In the genomic region with DNA sequence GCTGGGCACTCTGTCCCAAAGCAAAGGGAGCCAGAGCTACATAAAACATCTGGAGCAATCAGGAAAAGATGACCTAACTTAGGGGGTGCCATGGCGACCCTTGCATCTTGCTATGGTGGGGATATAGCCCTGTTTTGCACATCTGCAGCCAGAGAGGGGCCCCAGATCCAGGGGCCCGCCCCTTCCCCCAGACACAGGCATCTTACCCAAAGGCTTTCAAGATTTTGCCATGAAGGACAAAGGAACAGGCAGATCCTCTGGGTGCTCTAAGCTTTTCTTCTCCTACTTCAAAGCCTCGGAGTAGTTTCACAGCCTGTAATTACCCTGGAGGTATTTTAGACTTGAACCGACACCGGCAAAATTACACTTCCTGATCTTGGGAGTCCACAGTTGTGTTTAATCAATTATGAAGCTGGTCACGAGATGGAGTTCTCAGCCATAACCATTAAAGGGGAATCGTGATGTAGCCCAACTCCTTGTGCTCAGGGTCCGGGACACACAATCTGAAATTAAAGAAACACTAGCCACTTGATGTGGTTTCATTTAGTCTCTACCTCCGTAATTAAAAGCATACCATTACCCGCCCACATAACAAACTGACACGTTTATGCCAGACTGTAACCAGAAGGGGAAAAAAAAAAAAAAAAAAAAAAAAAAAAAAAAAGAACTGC, we compare ENCODE assay signal across 16 mouse cellular contexts.
DNase-seq lines count a peak whose midpoint lies in the region; ATAC-seq lines count a peak whose summit lies in the region.
"Had no signal": no experiment of that assay in that cellular context is flagged by ENCODE, and none has a peak within 500 bp of the region (broad histone marks: within the 10 kb centered on the region; RNA-seq: fewer than 3 reads in every experiment).

No protein-coding gene starts in this region.

- 0 out of 2 replicates have a peak, but pooled peaks have one; percentile 22 for ATAC-seq in embryonic facial prominence, embryonic 12.5 days (ENCODE audit: insufficient number of reproducible peaks, insufficient read depth, low FRiP score, low TSS enrichment)
- ATAC-seq in limb, embryonic 13.5 days (ENCODE audit: low FRiP score, low read depth), result peak; percentile 40; the same call in 1 of the 2 replicates
- ATAC-seq: CD4-positive, CD25-positive, alpha-beta regulatory T cell, adult 4 months had no signal

- H3K27me3 ChIP-seq in embryonic facial prominence, embryonic 12.5 days, result no peaks in the 10 kb centered on the region
- no peaks in the 10 kb centered on the region for H3K27me3 ChIP-seq in limb, embryonic 13.5 days
- H3K27me3 ChIP-seq: hindbrain, embryonic 15.5 days; liver, embryonic 15.5 days; megakaryocyte, embryonic 14.5 days; neural tube, embryonic 12.5 days had no signal

- peak; percentile 6 to 49 for DNase-seq in heart, adult 9 months (ENCODE audit: low spot score in 2 of 2)
- no peak for DNase-seq in heart, postnatal 14 days
- DNase-seq in thymus, postnatal 4 days, result no peak
- DNase-seq in adrenal gland, adult 2 months, result no peak
- DNase-seq: adrenal gland, postnatal 10 days; lung, postnatal 10 days; thymus, adult 2 months had no signal

- no peak overlapping the region for H3K9ac ChIP-seq in embryonic facial prominence, embryonic 12.5 days
- H3K9ac ChIP-seq in limb, embryonic 13.5 days, result no peak overlapping the region
- H3K9ac ChIP-seq: hindbrain, embryonic 15.5 days; liver, embryonic 15.5 days; neural tube, embryonic 12.5 days had no signal

- H3K4me3 ChIP-seq in brown adipose tissue, adult 24 weeks (ENCODE audit: insufficient read depth, low read depth, low read length), result no peak overlapping the region
- no peak overlapping the region for H3K4me3 ChIP-seq in embryonic facial prominence, embryonic 12.5 days
- H3K4me3 ChIP-seq in limb, embryonic 13.5 days, result 0 out of 2 replicates have a peak overlapping the region, but pooled peaks have one; percentile 7
- H3K4me3 ChIP-seq: erythroblast, embryonic 14.5 days; hindbrain, embryonic 15.5 days; liver, embryonic 15.5 days; megakaryocyte, embryonic 14.5 days; neural tube, embryonic 12.5 days had no signal

- intact Hi-C loops in heart, postnatal 14 days (cut with DNase I), result no loop called here

- H3K4me1 ChIP-seq in brown adipose tissue, adult 24 weeks (ENCODE audit: control insufficient read depth, insufficient read depth, insufficient read length, low read length), result no peaks in the 10 kb centered on the region
- peaks cover 11% of the 10 kb centered on the region; the same call in 1 of the 2 replicates for H3K4me1 ChIP-seq in embryonic facial prominence, embryonic 12.5 days
- H3K4me1 ChIP-seq in limb, embryonic 13.5 days, result peaks cover 12% of the 10 kb centered on the region
- H3K4me1 ChIP-seq: hindbrain, embryonic 15.5 days; liver, embryonic 15.5 days; megakaryocyte, embryonic 14.5 days had no signal

- no peaks in the 10 kb centered on the region for H3K36me3 ChIP-seq in embryonic facial prominence, embryonic 12.5 days
- no peaks in the 10 kb centered on the region for H3K36me3 ChIP-seq in limb, embryonic 13.5 days
- H3K36me3 ChIP-seq: hindbrain, embryonic 15.5 days; liver, embryonic 15.5 days; neural tube, embryonic 12.5 days had no signal

- WGBS in embryonic facial prominence, embryonic 12.5 days, result 17% methylated on average over 11 of the region's 11 CpGs
- WGBS in limb, embryonic 13.5 days, result 6% methylated on average over 11 of the region's 11 CpGs

- H3K4me2 ChIP-seq in embryonic facial prominence, embryonic 12.5 days (replicated peaks), result peak overlapping the region; percentile 22
- peak overlapping the region; percentile 41 for H3K4me2 ChIP-seq in limb, embryonic 13.5 days (replicated peaks)
- H3K4me2 ChIP-seq: hindbrain, embryonic 15.5 days; liver, embryonic 15.5 days; neural tube, embryonic 12.5 days had no signal

- peak overlapping the region; percentile 31; the same call in 1 of the 2 replicates for H3K27ac ChIP-seq in brown adipose tissue, adult 24 weeks (replicated peaks; ENCODE audit: low read depth, low read length)
- H3K27ac ChIP-seq in embryonic facial prominence, embryonic 12.5 days, result peak overlapping the region; percentile 37; the same call in 1 of the 2 replicates
- H3K27ac ChIP-seq in limb, embryonic 13.5 days, result no peak overlapping the region
- H3K27ac ChIP-seq: hindbrain, embryonic 15.5 days; liver, embryonic 15.5 days; neural tube, embryonic 12.5 days had no signal

- no peaks in the 10 kb centered on the region for H3K9me3 ChIP-seq in embryonic facial prominence, embryonic 12.5 days
- H3K9me3 ChIP-seq in limb, embryonic 13.5 days, result no peaks in the 10 kb centered on the region
- H3K9me3 ChIP-seq: hindbrain, embryonic 15.5 days; liver, embryonic 15.5 days; neural tube, embryonic 12.5 days had no signal

Comparison
In these comparisons a context has a peak if more than half of its experiments do, and no peak if none do; other contexts are left out.
1. DNase-seq: peak in heart, adult 9 months (2 of 2); none in heart, postnatal 14 days (0 of 2), thymus, postnatal 4 days (single experiment) and adrenal gland, adult 2 months (single experiment).